Mouse (Mus musculus): ENCODE measurements around the gene Nlrc4.

Gene Nlrc4

GRCm38 (mm10) chr17:74424401-74425005 lies 34.4 kb downstream of the Nlrc4 start:
- peak; percentile 14 for DNase-seq

- DNase-seq: no peak
Observed at GRCm38 (mm10) chr17:74420656-74421055, 38.3 kb downstream of the Nlrc4 start.

- DNase-seq: no peak
Observed at GRCm38 (mm10) chr17:74418171-74418570, 40.8 kb downstream of the Nlrc4 start.

- no peak for DNase-seq
Observed at GRCm38 (mm10) chr17:74416841-74417360, 42.0 kb downstream of the Nlrc4 start.

- no peak for DNase-seq
Observed at GRCm38 (mm10) chr17:74414671-74415070, 44.3 kb downstream of the Nlrc4 start.

GRCm38 (mm10) chr17:74413324-74413723 lies 45.6 kb downstream of the Nlrc4 start:
- DNase-seq: no peak

- no peak for DNase-seq
Observed at GRCm38 (mm10) chr17:74409722-74410121, 49.2 kb downstream of the Nlrc4 start.

- no peak for DNase-seq
Observed at GRCm38 (mm10) chr17:74406487-74406886, 52.5 kb downstream of the Nlrc4 start.

- no peak for DNase-seq
Observed at GRCm38 (mm10) chr17:74402486-74403222, 56.3 kb downstream of the Nlrc4 start.

GRCm38 (mm10) chr17:74397173-74397572 lies 61.8 kb downstream of the Nlrc4 start:
- DNase-seq: no peak

GRCm38 (mm10) chr17:74396766-74397165 lies 62.2 kb downstream of the Nlrc4 start:
- no peak for DNase-seq

- peak; percentile 94 for DNase-seq
Observed at GRCm38 (mm10) chr17:74395383-74396065, 63.4 kb downstream of the Nlrc4 start, which contains the start of gene Slc30a6. Gene Slc30a6 (plus strand): TSS chr17:74395608.

- peak; percentile 5 for DNase-seq
Observed at GRCm38 (mm10) chr17:74394855-74395254, 64.1 kb downstream of the Nlrc4 start.

GRCm38 (mm10) chr17:74394381-74394780 lies 64.6 kb downstream of the Nlrc4 start:
- DNase-seq: no peak

GRCm38 (mm10) chr17:74389847-74390246 lies 69.1 kb downstream of the Nlrc4 start:
- DNase-seq: no peak

GRCm38 (mm10) chr17:74386657-74387056 lies 72.3 kb downstream of the Nlrc4 start:
- DNase-seq: no peak

GRCm38 (mm10) chr17:74376916-74377315 lies 82.0 kb downstream of the Nlrc4 start:
- DNase-seq: no peak
